Mouse (Mus musculus): ENCODE results near the gene Wrnip1. TPM values are rescaled to one million over a fixed set of nuclear protein-coding genes. Genes with fewer than 3 reads are reported as not detected.
A peak's percentile ranks its signal among the peaks of the same experiment; 100 is the strongest.

Wrnip1 gene
- total and polyA plus RNA-seq, 2 experiments from 2014 or later = 29.9 to 82.6 TPM

GRCm38 (mm10) chr13:32769960-32770359 is 31.9 kb upstream of the Wrnip1 start:
- H3K9me3 ChIP-seq (ENCODE audit: low read length) = no peaks in the 10 kb centered on the region
- no peak overlapping the region for H3K27ac ChIP-seq
- no peak for TF ChIP-seq CTCF (IDR thresholded peaks at IDR 0.05; ENCODE audit: low read depth)
- H3K4me1 ChIP-seq (ENCODE audit: insufficient read depth, low read length) = no peaks in the 10 kb centered on the region
- no peak overlapping the region for H3K4me2 ChIP-seq (ENCODE audit: low read depth, low read length)
- WGBS = 17% methylated on average over 3 of the region's 3 CpGs
- ATAC-seq (no peak), DNase-seq (ENCODE audit: low spot score) (no peak)
- no peak overlapping the region for H3K4me3 ChIP-seq (ENCODE audit: low read length)
- H3K9ac ChIP-seq (replicated peaks; ENCODE audit: low read length) = no peak overlapping the region
- no peaks in the 10 kb centered on the region for H3K36me3 ChIP-seq (ENCODE audit: insufficient read depth, low read length)
- H3K27me3 ChIP-seq (ENCODE audit: insufficient read depth, low read length) = no peaks in the 10 kb centered on the region

GRCm38 (mm10) chr13:32775889-32776288 is 25.9 kb upstream of the Wrnip1 start:
- H3K4me3 ChIP-seq (ENCODE audit: low read length) = no peak overlapping the region
- no peak overlapping the region for H3K9ac ChIP-seq (replicated peaks; ENCODE audit: low read length)
- no peak for ATAC-seq
- no peak overlapping the region for H3K27ac ChIP-seq
- 84% methylated on average over 9 of the region's 9 CpGs for WGBS
- no peak for DNase-seq (ENCODE audit: low spot score)
- H3K4me2 ChIP-seq (ENCODE audit: low read depth, low read length) = no peak overlapping the region
- no peak for TF ChIP-seq CTCF (IDR thresholded peaks at IDR 0.05; ENCODE audit: low read depth)
- no peaks in the 10 kb centered on the region for H3K4me1 ChIP-seq (ENCODE audit: insufficient read depth, low read length)
- H3K9me3 ChIP-seq (ENCODE audit: low read length) = no peaks in the 10 kb centered on the region
- H3K36me3 ChIP-seq (ENCODE audit: insufficient read depth, low read length) = no peaks in the 10 kb centered on the region
- no peaks in the 10 kb centered on the region for H3K27me3 ChIP-seq (ENCODE audit: insufficient read depth, low read length)

- 89% methylated on average over 10 of the region's 10 CpGs for WGBS
- no peak for TF ChIP-seq CTCF (IDR thresholded peaks at IDR 0.05; ENCODE audit: low read depth)
- no peak for ATAC-seq
Measured at GRCm38 (mm10) chr13:32776350-32776749, 25.5 kb upstream of the Wrnip1 start.

GRCm38 (mm10) chr13:32778861-32779260 is 23.0 kb upstream of the Wrnip1 start:
- WGBS = 69% methylated on average over 3 of the region's 3 CpGs
- Histone ChIP-seq H3K27ac (no peak overlapping the region), H3K9me3 (ENCODE audit: low read length) (no peaks in the 10 kb centered on the region), H3K9ac (replicated peaks; ENCODE audit: low read length) (no peak overlapping the region), H3K4me1 (ENCODE audit: insufficient read depth, low read length) (no peaks in the 10 kb centered on the region), H3K4me2 (ENCODE audit: low read depth, low read length) (no peak overlapping the region), H3K4me3 (ENCODE audit: low read length) (no peak overlapping the region), H3K27me3 (ENCODE audit: insufficient read depth, low read length) (no peaks in the 10 kb centered on the region), H3K36me3 (ENCODE audit: insufficient read depth, low read length) (no peaks in the 10 kb centered on the region)
- DNase-seq (ENCODE audit: low spot score) (no peak), ATAC-seq (no peak)
- no peak for TF ChIP-seq CTCF (IDR thresholded peaks at IDR 0.05; ENCODE audit: low read depth)

More at GRCm38 (mm10) chr13:32776350-32776749, 25.5 kb upstream of the Wrnip1 start:
- H3K9ac ChIP-seq (replicated peaks; ENCODE audit: low read length) = no peak overlapping the region
- no peak overlapping the region for H3K27ac ChIP-seq
- H3K36me3 ChIP-seq (ENCODE audit: insufficient read depth, low read length) = no peaks in the 10 kb centered on the region
- no peaks in the 10 kb centered on the region for H3K27me3 ChIP-seq (ENCODE audit: insufficient read depth, low read length)
- no peak for DNase-seq (ENCODE audit: low spot score)
- H3K4me1 ChIP-seq (ENCODE audit: insufficient read depth, low read length) = no peaks in the 10 kb centered on the region
- H3K9me3 ChIP-seq (ENCODE audit: low read length) = no peaks in the 10 kb centered on the region
- no peak overlapping the region for H3K4me2 ChIP-seq (ENCODE audit: low read depth, low read length)
- no peak overlapping the region for H3K4me3 ChIP-seq (ENCODE audit: low read length)

GRCm38 (mm10) chr13:32783055-32783454 is 18.8 kb upstream of the Wrnip1 start:
- no peaks in the 10 kb centered on the region for H3K9me3 ChIP-seq (ENCODE audit: low read length)
- H3K27me3 ChIP-seq (ENCODE audit: insufficient read depth, low read length) = no peaks in the 10 kb centered on the region
- H3K4me1 ChIP-seq (ENCODE audit: insufficient read depth, low read length) = no peaks in the 10 kb centered on the region
- H3K36me3 ChIP-seq (ENCODE audit: insufficient read depth, low read length) = no peaks in the 10 kb centered on the region
- ATAC-seq = no peak
- 61% methylated on average over 5 of the region's 5 CpGs for WGBS
- peak; percentile 57 for TF ChIP-seq CTCF (IDR thresholded peaks at IDR 0.05; ENCODE audit: low read depth)
- no peak overlapping the region for H3K4me3 ChIP-seq (ENCODE audit: low read length)
- no peak overlapping the region for H3K4me2 ChIP-seq (ENCODE audit: low read depth, low read length)
- peak; percentile 26 for DNase-seq (ENCODE audit: low spot score)
- no peak overlapping the region for H3K9ac ChIP-seq (replicated peaks; ENCODE audit: low read length)
- H3K27ac ChIP-seq = no peak overlapping the region

- H3K27me3 ChIP-seq (ENCODE audit: insufficient read depth, low read length) = no peaks in the 10 kb centered on the region
- 86% methylated on average over 8 of the region's 8 CpGs for WGBS
Measured at GRCm38 (mm10) chr13:32783816-32784215, 18.0 kb upstream of the Wrnip1 start, which contains the start of gene Mylk4. Gene Mylk4 (minus strand): TSS chr13:32783954.

GRCm38 (mm10) chr13:32787584-32787983 is 14.3 kb upstream of the Wrnip1 start:
- no peak for DNase-seq (ENCODE audit: low spot score)
- Histone ChIP-seq H3K4me2 (ENCODE audit: low read depth, low read length) (no peak overlapping the region), H3K4me3 (ENCODE audit: low read length) (no peak overlapping the region), H3K36me3 (ENCODE audit: insufficient read depth, low read length) (no peaks in the 10 kb centered on the region), H3K27me3 (ENCODE audit: insufficient read depth, low read length) (no peaks in the 10 kb centered on the region), H3K9ac (replicated peaks; ENCODE audit: low read length) (no peak overlapping the region), H3K4me1 (ENCODE audit: insufficient read depth, low read length) (no peaks in the 10 kb centered on the region), H3K27ac (no peak overlapping the region), H3K9me3 (ENCODE audit: low read length) (no peaks in the 10 kb centered on the region)
- no peak for ATAC-seq
- TF ChIP-seq CTCF (IDR thresholded peaks at IDR 0.05; ENCODE audit: low read depth) = no peak
- whole genome bisulfite sequencing = 80% methylated on average over 2 of the region's 2 CpGs

More at GRCm38 (mm10) chr13:32783816-32784215, 18.0 kb upstream of the Wrnip1 start, which contains the start of gene Mylk4:
- Histone ChIP-seq H3K9me3 (ENCODE audit: low read length) (no peaks in the 10 kb centered on the region), H3K4me2 (ENCODE audit: low read depth, low read length) (no peak within 1 kb of the TSS), H3K27ac (no peak within 1 kb of the TSS), H3K36me3 (ENCODE audit: insufficient read depth, low read length) (no peaks in the 10 kb centered on the region), H3K9ac (replicated peaks; ENCODE audit: low read length) (no peak within 1 kb of the TSS), H3K4me1 (ENCODE audit: insufficient read depth, low read length) (no peaks in the 10 kb centered on the region), H3K4me3 (ENCODE audit: low read length) (no peak within 1 kb of the TSS)
- DNase-seq (ENCODE audit: low spot score) (no peak), ATAC-seq (no peak)
- TF ChIP-seq CTCF (IDR thresholded peaks at IDR 0.05; ENCODE audit: low read depth) = no peak
